Mouse (Mus musculus) embryonic facial prominence, embryonic 11.5 days (tissue): ENCODE results near the gene Krt2. TPM values are rescaled to one million over a fixed set of nuclear protein-coding genes. Genes with fewer than 3 reads are reported as not detected.

ENCODE experiments used
- ATAC-seq: fragments of 200-750 bp; cut with Nextera tagmentation; replicated peaks from 2 replicates; pipeline ENCODE4 v1.8.0; 2017; ENCODE audit warnings: low read depth; ENCODE audit not compliant: insufficient number of reproducible peaks, low FRiP score, low TSS enrichment
- DNase-seq: peaks from one replicate; pipeline ENCODE4 v3.0.0-alpha.2; 2015; ENCODE audit warnings: low spot score
- H3K27ac ChIP-seq: fragments of 300-500 bp; sonication (generic); replicated peaks from 2 replicates; pipeline ENCODE4 v1.5.1; 2014; ENCODE audit warnings: mild to moderate bottlenecking, low read depth, low read length, control low read depth
- H3K27me3 ChIP-seq: fragments of 300-500 bp; sonication (generic); 2 replicates; pipeline ENCODE4 v1.6.1; 2014; ENCODE audit warnings: mild to moderate bottlenecking, low read length, moderate library complexity, mixed read lengths; ENCODE audit not compliant: control insufficient read depth, insufficient read depth
- H3K36me3 ChIP-seq: fragments of 300-500 bp; sonication (generic); replicated peaks from 2 replicates; pipeline ENCODE4 v1.6.1; 2014; ENCODE audit warnings: low read depth, mild to moderate bottlenecking, low read length, moderate library complexity, mixed read lengths; ENCODE audit not compliant: control insufficient read depth, insufficient read depth
- H3K4me1 ChIP-seq: fragments of 300-500 bp; sonication (generic); 2 replicates; pipeline ENCODE4 v1.6.1; 2014; ENCODE audit warnings: low read length, mixed read lengths; ENCODE audit not compliant: control insufficient read depth, insufficient read depth
- H3K4me2 ChIP-seq: fragments of 300-500 bp; sonication (generic); 2 replicates; pipeline ENCODE4 v1.6.1; 2014; ENCODE audit warnings: low read depth, mild to moderate bottlenecking, control low read depth, low read length, moderate library complexity
- H3K4me3 ChIP-seq: fragments of 300-500 bp; sonication (generic); 2 replicates; pipeline ENCODE4 v1.5.1; 2014; ENCODE audit warnings: low read depth, low read length, control low read depth
- H3K9ac ChIP-seq: fragments of 300-500 bp; sonication (generic); replicated peaks from 2 replicates; pipeline ENCODE4 v1.6.1; 2014; ENCODE audit warnings: mild to moderate bottlenecking, control low read depth, low read length
- H3K9me3 ChIP-seq: fragments of 300-500 bp; sonication (generic); replicated peaks from 2 replicates; pipeline ENCODE4 v1.6.1; 2016; ENCODE audit warnings: mild to moderate bottlenecking, low read length, inconsistent platforms, mixed read lengths; ENCODE audit not compliant: control insufficient read depth
- WGBS: fragments of 180-500 bp; shearing (Covaris S2); extraction: QIAGEN DNeasy Blood & Tissue Kit; methylation state at CpG from one replicate; pipeline ENCODE4 v1.1.7; 2014; 5-methylcytosine and 5-hydroxymethylcytosine counted together
- polyA plus RNA-seq: library from polyadenylated mRNA; unstranded; fragments of >200 nt; fragmentation: Nextera tagmentation; extraction: Ambion mirVana; gene quantifications from 2 replicates; pipeline ENCODE4 v1.2.1, GENCODE M21; 2014

The Krt2 gene
- polyA plus RNA-seq, 1 experiment from 2014 or later, result not detected

DNA sequence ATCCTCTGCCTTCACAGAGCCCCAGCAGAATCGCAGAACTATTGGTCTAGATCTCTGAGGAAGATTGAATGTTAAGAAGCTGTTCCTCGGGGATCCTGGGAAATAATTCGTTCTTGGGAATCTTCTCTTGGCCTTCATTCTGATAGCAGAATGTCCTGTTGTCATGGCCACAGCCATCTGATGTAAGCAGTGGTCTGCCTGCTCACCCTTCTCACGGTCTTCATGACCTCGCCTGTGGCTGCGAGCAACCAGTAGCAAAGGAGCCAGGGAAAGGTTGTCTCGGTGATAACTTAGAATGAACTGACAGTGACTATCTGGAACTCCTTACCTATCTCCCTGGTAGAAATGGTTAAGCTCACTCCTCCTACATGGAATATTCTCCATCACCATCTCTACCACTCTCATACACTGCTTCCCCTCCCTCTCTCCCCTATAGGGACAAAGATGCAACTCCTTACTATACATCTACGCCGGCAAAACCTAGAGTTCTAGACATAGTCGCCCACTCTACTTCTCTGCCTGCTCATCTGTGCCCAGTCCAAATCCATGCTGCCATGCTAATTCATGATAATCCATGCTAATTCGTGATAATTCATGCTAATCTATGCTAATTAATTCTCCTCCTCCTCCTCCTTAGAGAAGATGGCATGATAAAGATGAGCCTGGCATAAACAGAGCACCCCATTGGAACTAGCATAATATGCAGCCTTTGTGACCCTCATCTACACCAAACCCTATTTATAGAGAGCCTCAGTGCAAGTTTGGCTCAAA lies 14.7 kb downstream of the Krt2 start:
- no peaks in the 10 kb centered on the region for H3K27me3 ChIP-seq
- no peaks in the 10 kb centered on the region for H3K36me3 ChIP-seq
- H3K9me3 ChIP-seq, result no peaks in the 10 kb centered on the region
- H3K4me1 ChIP-seq, result no peaks in the 10 kb centered on the region
- no peak overlapping the region for H3K27ac ChIP-seq
- DNase-seq (no peak), ATAC-seq (no peak)
- H3K9ac ChIP-seq, result no peak overlapping the region
- 83% methylated on average over 11 of the region's 11 CpGs for WGBS
- no peak overlapping the region for H3K4me3 ChIP-seq
- no peak overlapping the region for H3K4me2 ChIP-seq

GRCm38 (mm10) chr15:101802296-101802835 lies 15.6 kb downstream of the Krt2 start, which contains the start of gene Krt73:
Gene Krt73, minus strand, starts transcription at chr15:101802346.
- Histone ChIP-seq H3K9ac (no peak within 1 kb of the TSS), H3K4me3 (no peak within 1 kb of the TSS), H3K27ac (no peak within 1 kb of the TSS), H3K36me3 (no peaks in the 10 kb centered on the region), H3K9me3 (no peaks in the 10 kb centered on the region), H3K4me2 (no peak within 1 kb of the TSS), H3K27me3 (no peaks in the 10 kb centered on the region), H3K4me1 (no peaks in the 10 kb centered on the region)
- WGBS, result 79% methylated on average over 6 of the region's 6 CpGs
- DNase-seq (no peak), ATAC-seq (no peak)

- H3K4me3 ChIP-seq, result no peak overlapping the region
- 26% methylated on average over 3 of the region's 3 CpGs for WGBS
Observed at GRCm38 (mm10) chr15:101790867-101791266, 27.1 kb downstream of the Krt2 start.

DNA sequence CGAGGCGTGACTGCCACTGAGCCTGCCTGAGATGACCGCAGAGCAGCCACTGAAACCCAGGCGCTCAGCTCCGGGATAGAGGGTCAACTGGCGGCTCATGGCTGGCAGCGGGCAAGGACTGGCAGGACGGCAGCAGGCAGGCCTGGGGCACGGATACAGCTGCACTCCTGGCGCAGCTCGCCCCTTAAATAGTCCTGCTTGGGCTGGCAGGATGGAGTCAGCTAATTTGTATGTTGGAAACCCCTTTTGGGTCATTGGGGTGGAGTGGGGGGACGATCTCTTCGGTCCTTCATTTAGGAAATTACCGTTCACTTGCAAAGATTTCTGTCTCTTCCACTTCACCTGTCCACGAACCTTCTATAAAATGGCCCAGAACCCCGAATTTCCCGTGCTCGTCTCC lies 31.6 kb downstream of the Krt2 start, which contains the start of gene Krt72:
Krt72 (minus strand) TSS at position 101 of the 400 bp plus-strand sequence.
- WGBS, result 95% methylated on average over 18 of the region's 18 CpGs
- no peak for ATAC-seq
- no peak within 1 kb of the TSS for H3K4me3 ChIP-seq
- H3K9ac ChIP-seq, result no peak within 1 kb of the TSS
- H3K4me2 ChIP-seq, result no peak within 1 kb of the TSS
- H3K27ac ChIP-seq, result no peak within 1 kb of the TSS
- no peaks in the 10 kb centered on the region for H3K9me3 ChIP-seq
- H3K27me3 ChIP-seq, result no peaks in the 10 kb centered on the region
- H3K36me3 ChIP-seq, result no peaks in the 10 kb centered on the region
- H3K4me1 ChIP-seq, result no peaks in the 10 kb centered on the region; the same call in 1 of the 2 replicates
- DNase-seq, result no peak

More at GRCm38 (mm10) chr15:101790867-101791266, 27.1 kb downstream of the Krt2 start:
- Histone ChIP-seq H3K4me1 (no peaks in the 10 kb centered on the region; the same call in 1 of the 2 replicates), H3K36me3 (no peaks in the 10 kb centered on the region), H3K27me3 (no peaks in the 10 kb centered on the region), H3K9ac (no peak overlapping the region), H3K27ac (no peak overlapping the region), H3K9me3 (no peaks in the 10 kb centered on the region), H3K4me2 (no peak overlapping the region)
- DNase-seq (no peak), ATAC-seq (no peak)

GRCm38 (mm10) chr15:101773420-101773819 lies 44.5 kb downstream of the Krt2 start:
- Histone ChIP-seq H3K27ac (no peak overlapping the region), H3K4me1 (no peaks in the 10 kb centered on the region), H3K36me3 (no peaks in the 10 kb centered on the region), H3K9ac (no peak overlapping the region), H3K4me2 (no peak overlapping the region), H3K27me3 (no peaks in the 10 kb centered on the region), H3K9me3 (no peaks in the 10 kb centered on the region), H3K4me3 (no peak overlapping the region)
- no peak for DNase-seq
- ATAC-seq, result no peak
- WGBS, result 81% methylated on average over 10 of the region's 10 CpGs

DNA sequence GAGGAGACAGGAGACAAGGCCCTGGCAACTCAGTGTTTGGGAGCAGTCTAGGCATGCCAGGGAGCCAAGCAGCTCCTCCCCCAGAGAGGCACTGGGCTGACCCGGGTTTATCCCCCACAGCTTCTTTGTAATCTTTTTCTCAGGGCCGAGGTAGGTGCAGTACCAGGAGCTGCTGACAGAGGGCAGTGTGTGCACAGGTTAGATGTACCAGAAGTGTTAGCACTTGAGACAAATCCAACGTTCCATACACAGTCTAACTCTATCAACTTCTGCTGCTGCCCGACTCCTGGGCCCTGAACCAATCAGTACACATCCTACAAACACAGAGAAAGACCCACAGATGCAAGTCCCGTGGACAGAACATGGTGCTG lies 45.3 kb downstream of the Krt2 start:
- Histone ChIP-seq H3K27ac (no peak overlapping the region), H3K4me1 (no peaks in the 10 kb centered on the region), H3K27me3 (no peaks in the 10 kb centered on the region), H3K4me3 (no peak overlapping the region), H3K4me2 (no peak overlapping the region), H3K9ac (no peak overlapping the region; the same call in 1 of the 2 replicates), H3K9me3 (no peaks in the 10 kb centered on the region), H3K36me3 (no peaks in the 10 kb centered on the region)
- ATAC-seq (peak; percentile 83), DNase-seq (peak; percentile 95)
- WGBS, result 8% methylated on average over 5 of the region's 5 CpGs

DNA sequence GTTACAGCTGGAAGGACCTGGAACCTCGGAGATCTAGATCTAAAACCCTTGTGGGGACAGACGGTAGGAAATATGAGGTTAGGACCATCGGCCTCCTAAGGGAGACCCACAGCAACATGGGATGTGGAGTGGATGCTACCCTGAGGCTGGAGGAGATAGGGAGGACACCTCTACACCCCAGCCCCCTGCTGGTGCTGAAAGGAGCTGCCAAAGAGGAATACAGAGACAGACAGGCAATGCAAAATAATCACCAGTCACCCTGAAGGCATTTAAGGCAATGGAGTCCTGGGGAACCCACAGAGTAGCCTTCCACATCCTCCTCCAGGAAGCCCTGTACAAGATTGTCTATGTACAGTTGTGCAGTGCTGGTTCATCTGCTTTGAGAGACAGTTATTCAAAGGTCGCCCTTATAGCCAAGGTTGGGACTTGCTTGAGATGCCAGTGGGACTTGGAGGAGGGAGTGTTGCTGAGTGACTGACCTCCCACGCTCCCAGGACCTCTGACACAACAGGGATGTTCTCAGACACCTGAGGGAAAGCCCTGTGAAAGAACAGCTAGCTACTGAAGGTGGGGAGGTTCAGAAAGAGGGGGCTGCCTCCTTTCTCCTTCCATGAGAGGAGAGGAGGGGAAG lies 45.8 kb downstream of the Krt2 start:
- peak; percentile 49 for DNase-seq
- no peak overlapping the region for H3K4me2 ChIP-seq
- H3K4me1 ChIP-seq, result no peaks in the 10 kb centered on the region
- WGBS, result 66% methylated on average over 5 of the region's 5 CpGs
- no peaks in the 10 kb centered on the region for H3K9me3 ChIP-seq
- H3K27ac ChIP-seq, result no peak overlapping the region
- no peaks in the 10 kb centered on the region for H3K27me3 ChIP-seq
- no peaks in the 10 kb centered on the region for H3K36me3 ChIP-seq
- no peak overlapping the region; the same call in 1 of the 2 replicates for H3K9ac ChIP-seq
- ATAC-seq, result 0 out of 2 replicates have a peak, but pooled peaks have one; percentile 32
- no peak overlapping the region for H3K4me3 ChIP-seq

GRCm38 (mm10) chr15:101770226-101770625 lies 47.7 kb downstream of the Krt2 start:
- H3K9me3 ChIP-seq, result no peaks in the 10 kb centered on the region
- H3K4me3 ChIP-seq, result no peak overlapping the region
- H3K4me1 ChIP-seq, result no peaks in the 10 kb centered on the region
- H3K27me3 ChIP-seq, result no peaks in the 10 kb centered on the region
- 0 out of 2 replicates have a peak overlapping the region, but pooled peaks have one; percentile 4 for H3K9ac ChIP-seq
- ATAC-seq (no peak), DNase-seq (peak; percentile 37)
- H3K27ac ChIP-seq, result peak overlapping the region; percentile 28; the same call in 1 of the 2 replicates
- no peak overlapping the region for H3K4me2 ChIP-seq
- WGBS, result 53% methylated on average over 8 of the region's 8 CpGs
- no peaks in the 10 kb centered on the region for H3K36me3 ChIP-seq
